Mouse (Mus musculus) liver, postnatal 0 days (tissue): ENCODE measurements at regions not wholly inside any gene's neighbourhood (a gene's known extent, or its start where the extent isn't known, plus 50 kb on each side); places are given as distances from the start of the nearest gene placed in this dataset.

Source experiments
- ATAC-seq: fragments of 200-750 bp; cut with Nextera tagmentation; 2 replicates; pipeline ENCODE4 v1.8.0; 2017; ENCODE audit warnings: mild to moderate bottlenecking, moderate library complexity
- DNase-seq: peaks from one replicate; pipeline ENCODE4 v3.0.0-alpha.2; 2016
- H3K27ac ChIP-seq: fragments of 300-500 bp; sonication (generic); 2 replicates; pipeline ENCODE4 v1.5.1; 2014; ENCODE audit warnings: antibody characterized with exemption, moderate library complexity, mild to moderate bottlenecking, low read depth
- H3K27me3 ChIP-seq: fragments of 300-500 bp; sonication (generic); 2 replicates; pipeline ENCODE4 v1.6.1; 2014; ENCODE audit warnings: low read length, control low read depth, mixed read lengths; ENCODE audit not compliant: insufficient read depth
- H3K36me3 ChIP-seq: fragments of 300-500 bp; sonication (generic); replicated peaks from 2 replicates; pipeline ENCODE4 v1.6.1; 2014; ENCODE audit warnings: mild to moderate bottlenecking, control low read depth, low read length, moderate library complexity, mixed read lengths; ENCODE audit not compliant: insufficient read depth
- H3K4me1 ChIP-seq: fragments of 300-500 bp; sonication (generic); 2 replicates; pipeline ENCODE4 v1.6.1; 2014; ENCODE audit warnings: antibody characterized with exemption, mild to moderate bottlenecking, control low read depth; ENCODE audit not compliant: insufficient read depth
- H3K4me2 ChIP-seq: fragments of 300-500 bp; sonication (generic); 2 replicates; pipeline ENCODE4 v1.6.1; 2014; ENCODE audit warnings: low read depth, mild to moderate bottlenecking, low read length, moderate library complexity, mixed read lengths
- H3K4me3 ChIP-seq: fragments of 300-500 bp; sonication (generic); 2 replicates; pipeline ENCODE4 v1.5.1; 2014; ENCODE audit warnings: low read depth, low read length
- H3K9ac ChIP-seq: fragments of 300-500 bp; sonication (generic); replicated peaks from 2 replicates; pipeline ENCODE4 v1.6.1; 2014; ENCODE audit warnings: mild to moderate bottlenecking, moderate library complexity
- H3K9me3 ChIP-seq: fragments of 300-500 bp; sonication (generic); 2 replicates; pipeline ENCODE4 v1.6.1; 2016; ENCODE audit warnings: mild to moderate bottlenecking, control low read depth, low read length, mixed read lengths
- CTCF ChIP-seq: sonication (generic); IDR thresholded peaks from 2 replicates; pipeline ENCODE4 v1.5.1; 2016; ENCODE audit warnings: antibody characterized with exemption, low read depth
- EP300 ChIP-seq: IDR thresholded peaks from 2 replicates; pipeline ENCODE4 v1.6.1; 2016; ENCODE audit warnings: antibody characterized with exemption, low read depth, mild to moderate bottlenecking
- WGBS: fragments of 180-500 bp; shearing (Covaris S2); extraction: QIAGEN DNeasy Blood & Tissue Kit; methylation state at CpG from one replicate; pipeline ENCODE4 v1.1.7; 2014; ENCODE audit not compliant: insufficient replicate concordance; 5-methylcytosine and 5-hydroxymethylcytosine counted together

DNA sequence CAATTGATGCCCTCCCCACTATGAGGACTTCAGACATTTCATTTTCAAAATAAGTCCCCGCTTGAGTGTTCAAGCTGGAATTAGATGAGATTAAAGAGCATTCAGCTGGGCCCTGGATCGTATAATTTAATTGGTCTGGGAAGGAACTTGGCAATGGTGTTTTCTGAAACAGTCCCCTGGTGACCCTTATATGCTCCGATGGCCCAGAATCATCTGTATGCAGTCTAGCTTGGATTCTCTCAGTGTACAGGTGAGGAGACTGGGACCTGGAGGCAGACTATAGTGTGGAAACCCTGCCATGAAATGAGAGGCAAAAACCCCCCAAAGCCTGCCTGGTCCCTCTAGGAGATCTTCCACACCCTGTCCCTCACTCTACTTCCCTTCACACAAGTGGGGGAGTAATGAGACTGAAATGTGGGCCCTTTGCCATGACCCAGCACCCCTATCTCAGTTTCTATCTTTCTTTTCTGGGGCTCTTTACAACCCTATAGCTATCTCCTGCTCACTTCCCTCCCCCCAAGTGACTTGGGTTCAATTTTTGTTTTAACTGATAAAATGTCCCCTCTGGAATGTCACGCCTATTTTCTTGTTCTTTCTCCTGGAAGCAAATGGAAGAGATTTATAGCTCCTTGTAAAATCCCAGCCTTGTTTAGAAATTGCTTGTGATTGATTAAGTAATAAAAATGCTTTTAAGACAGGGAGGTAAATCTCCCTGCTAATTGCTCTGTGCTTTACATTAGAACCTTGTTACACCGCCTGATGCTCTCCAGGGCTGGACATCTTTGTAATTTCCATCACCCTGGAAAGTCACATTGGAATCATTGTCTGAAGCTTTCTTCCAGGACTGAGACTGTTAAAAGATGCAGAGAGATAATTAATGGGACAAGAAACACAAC is 64.7 kb upstream of the Agbl1 start:
- H3K9me3 ChIP-seq: no peaks in the 10 kb centered on the region
- no peak overlapping the region for H3K9ac ChIP-seq
- H3K36me3 ChIP-seq: no peaks in the 10 kb centered on the region
- no peak for TF ChIP-seq EP300
- no peak for TF ChIP-seq CTCF
- 74% methylated on average over 5 of the region's 5 CpGs for WGBS
- no peaks in the 10 kb centered on the region for H3K4me1 ChIP-seq
- H3K4me2 ChIP-seq: no peak overlapping the region
- no peak overlapping the region for H3K4me3 ChIP-seq
- ATAC-seq (no peak), DNase-seq (no peak)
- no peaks in the 10 kb centered on the region for H3K27me3 ChIP-seq
- H3K27ac ChIP-seq: no peak overlapping the region

- no peaks in the 10 kb centered on the region for H3K9me3 ChIP-seq
- ATAC-seq: no peak
- H3K36me3 ChIP-seq: no peaks in the 10 kb centered on the region
- DNase-seq: no peak
- H3K27ac ChIP-seq: no peak overlapping the region
- H3K9ac ChIP-seq: no peak overlapping the region
- H3K4me1 ChIP-seq: no peaks in the 10 kb centered on the region
- WGBS: 72% methylated on average over 2 of the region's 2 CpGs
- TF ChIP-seq EP300: no peak
- TF ChIP-seq CTCF: no peak
- no peak overlapping the region for H3K4me2 ChIP-seq
- no peak overlapping the region for H3K4me3 ChIP-seq
- H3K27me3 ChIP-seq: no peaks in the 10 kb centered on the region
Measured at GRCm38 (mm10) chr7:76170481-76170880, 59.2 kb upstream of the Agbl1 start.

DNA sequence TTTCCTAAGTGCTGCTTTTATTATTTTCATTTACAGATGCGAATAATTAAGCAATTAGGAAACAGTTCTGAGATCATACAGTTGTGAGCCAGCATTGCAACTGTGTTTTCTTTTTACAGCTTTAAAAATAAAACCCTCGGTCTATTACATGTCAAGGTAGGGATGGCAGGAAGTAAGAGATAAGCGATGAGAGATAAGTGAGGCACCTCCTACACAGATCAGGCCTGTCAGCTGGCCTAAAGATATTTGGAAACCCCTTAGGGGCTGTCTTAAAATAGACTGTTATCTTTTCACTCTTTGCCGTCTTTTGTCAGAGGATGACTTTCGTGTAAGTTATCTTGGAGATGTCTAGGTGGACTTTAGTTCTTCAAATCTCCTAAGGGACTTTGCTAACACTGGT is 53.5 kb upstream of the Agbl1 start:
- ATAC-seq (no peak), DNase-seq (no peak)
- Histone ChIP-seq H3K27me3 (no peaks in the 10 kb centered on the region), H3K9me3 (no peaks in the 10 kb centered on the region), H3K4me1 (no peaks in the 10 kb centered on the region), H3K36me3 (no peaks in the 10 kb centered on the region), H3K4me3 (no peak overlapping the region), H3K9ac (no peak overlapping the region), H3K4me2 (no peak overlapping the region), H3K27ac (no peak overlapping the region)
- no peak for TF ChIP-seq EP300
- no peak for TF ChIP-seq CTCF
- WGBS: 36% methylated on average over 5 of the region's 5 CpGs

DNA sequence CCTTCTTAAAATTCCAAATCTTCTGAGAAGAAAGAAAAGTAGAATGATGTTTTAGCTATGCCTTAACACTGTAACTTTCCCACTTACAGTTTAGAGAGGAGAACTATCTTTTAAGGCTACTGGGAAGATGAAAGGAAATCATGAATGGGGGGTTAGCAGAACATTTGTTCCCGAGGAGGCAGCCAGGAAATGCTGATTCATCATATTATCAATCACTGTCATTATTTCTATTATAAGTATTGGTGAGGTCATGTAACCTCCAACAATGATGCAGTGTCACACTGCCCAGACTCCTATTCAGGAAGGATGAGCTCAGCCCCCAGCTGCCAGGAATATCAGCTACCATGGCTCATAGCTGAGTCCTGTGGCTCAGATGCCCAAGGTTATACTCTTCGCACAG is 52.3 kb upstream of the Agbl1 start:
- Histone ChIP-seq H3K4me3 (no peak overlapping the region), H3K9me3 (no peaks in the 10 kb centered on the region), H3K4me2 (no peak overlapping the region), H3K27ac (no peak overlapping the region), H3K36me3 (no peaks in the 10 kb centered on the region), H3K27me3 (no peaks in the 10 kb centered on the region), H3K9ac (no peak overlapping the region), H3K4me1 (no peaks in the 10 kb centered on the region)
- WGBS: 41% methylated on average over 2 of the region's 2 CpGs
- DNase-seq: no peak
- ATAC-seq: no peak
- TF ChIP-seq EP300: no peak
- no peak for TF ChIP-seq CTCF
